Mouse (Mus musculus): ENCODE data around the gene Gm12695.

Gene Gm12695

GRCm38 (mm10) chr4:96697511-96698217 is 87.3 kb downstream of the Gm12695 start:
- no peak for DNase-seq (ENCODE audit: low spot score)

GRCm38 (mm10) chr4:96696614-96697360 is 88.2 kb downstream of the Gm12695 start:
- DNase-seq (ENCODE audit: low spot score), result no peak

- DNase-seq (ENCODE audit: low spot score), result no peak
Observed at GRCm38 (mm10) chr4:96687358-96687803, 97.6 kb downstream of the Gm12695 start.

GRCm38 (mm10) chr4:96683474-96683873 is 101.5 kb downstream of the Gm12695 start:
- DNase-seq (ENCODE audit: low spot score), result no peak

GRCm38 (mm10) chr4:96680966-96681365 is 104.0 kb downstream of the Gm12695 start:
- no peak for DNase-seq (ENCODE audit: low spot score)

GRCm38 (mm10) chr4:96680233-96680632 is 104.8 kb downstream of the Gm12695 start:
- peak; percentile 34 for DNase-seq (ENCODE audit: low spot score)

Data from left cerebral cortex, adult 11 months (tissue).